Mouse (Mus musculus): ENCODE measurements around the gene Mff.
A peak's percentile ranks its signal among the peaks of the same experiment; 100 is the strongest.

The Mff gene

DNA sequence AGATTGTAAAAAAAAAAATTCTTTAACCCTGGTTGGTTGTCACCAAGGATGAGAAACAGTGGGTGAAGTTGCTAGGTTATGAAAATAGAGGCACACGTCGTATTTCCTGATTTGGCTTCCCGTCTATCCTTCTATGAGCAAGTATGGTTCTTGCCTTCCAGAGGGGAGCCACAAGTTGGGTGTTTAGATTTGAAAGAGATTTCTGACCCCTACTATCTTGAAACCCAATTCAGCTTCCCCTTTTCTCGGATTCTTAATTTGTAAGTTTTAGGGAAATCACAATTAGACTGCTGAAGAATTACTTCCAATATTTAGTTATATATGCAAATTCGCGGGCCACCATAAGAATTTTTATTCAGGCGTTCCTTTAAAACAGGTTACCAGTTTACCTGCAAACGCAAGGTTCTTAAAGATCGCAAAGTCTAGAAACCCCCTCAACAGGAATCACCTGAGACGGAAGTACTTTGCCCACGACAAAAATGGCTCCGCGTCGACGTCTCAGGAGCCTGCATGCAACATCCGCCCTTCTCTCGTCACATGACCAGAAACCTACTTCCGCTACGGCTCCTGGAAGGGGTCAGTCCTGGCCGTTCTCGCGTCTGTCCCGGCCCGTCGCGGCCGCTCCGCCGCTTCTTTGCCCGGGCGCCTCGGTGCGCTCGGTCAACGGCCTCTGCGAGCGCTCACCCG is at the start of gene Mff:
Mff (plus strand) TSS at position 552 of the 687 bp plus-strand sequence.
- DNase-seq (ENCODE audit: low read depth in 1 of 2, low spot score in 2 of 2) = peak; percentile 73 to 86

DNA sequence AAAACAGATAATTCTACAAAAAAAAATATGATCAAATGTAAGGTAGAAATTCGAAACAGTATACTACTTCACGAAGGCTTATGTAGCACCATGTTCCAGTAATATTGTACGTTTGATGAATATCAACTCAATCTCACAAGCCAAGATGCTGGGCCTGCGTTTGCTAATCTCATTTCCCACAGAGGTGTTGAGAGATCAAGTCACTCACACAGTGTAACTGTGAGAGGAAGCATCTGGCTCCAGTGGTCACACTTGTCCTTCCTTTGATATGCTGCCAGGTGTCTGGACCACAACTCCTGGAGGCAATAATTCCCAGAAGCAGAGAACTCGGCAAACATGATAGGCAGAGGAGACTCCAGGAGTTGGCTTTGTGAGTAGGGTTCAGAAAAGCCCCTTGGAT is 38.4 kb upstream of the Mff start:
- no peak for DNase-seq (ENCODE audit: low read depth in 1 of 2, low spot score in 2 of 2)

DNA sequence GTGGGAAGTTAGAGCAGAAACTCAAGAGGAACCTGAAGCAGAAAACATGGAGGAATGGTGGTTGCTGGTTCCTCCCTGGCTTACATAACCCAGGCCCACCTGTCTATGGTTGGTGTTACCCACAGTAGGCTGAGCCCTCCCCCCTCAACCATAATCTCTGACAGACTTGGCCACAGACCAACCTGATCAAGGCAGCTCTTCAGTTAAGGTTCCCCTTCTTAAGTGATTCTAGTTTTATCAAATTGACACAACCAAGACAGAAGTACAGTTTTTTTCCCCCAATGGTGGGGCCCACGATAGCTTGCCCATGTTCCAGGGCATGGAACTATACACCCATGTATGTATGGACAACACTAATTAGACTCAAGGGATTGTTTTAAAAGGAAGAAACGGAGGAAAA is 37.8 kb upstream of the Mff start:
- DNase-seq (ENCODE audit: low read depth in 1 of 2, low spot score in 2 of 2) = no peak

GRCm38 (mm10) chr1:82687931-82688330 is 36.8 kb upstream of the Mff start:
- no peak for DNase-seq (ENCODE audit: low read depth in 1 of 2, low spot score in 2 of 2)

GRCm38 (mm10) chr1:82695915-82696314 is 28.8 kb upstream of the Mff start:
- DNase-seq (ENCODE audit: low read depth in 1 of 2, low spot score in 2 of 2) = no peak

GRCm38 (mm10) chr1:82717816-82718512 is 6.7 kb upstream of the Mff start:
- DNase-seq (ENCODE audit: low read depth in 1 of 2, low spot score in 2 of 2) = no peak

DNA sequence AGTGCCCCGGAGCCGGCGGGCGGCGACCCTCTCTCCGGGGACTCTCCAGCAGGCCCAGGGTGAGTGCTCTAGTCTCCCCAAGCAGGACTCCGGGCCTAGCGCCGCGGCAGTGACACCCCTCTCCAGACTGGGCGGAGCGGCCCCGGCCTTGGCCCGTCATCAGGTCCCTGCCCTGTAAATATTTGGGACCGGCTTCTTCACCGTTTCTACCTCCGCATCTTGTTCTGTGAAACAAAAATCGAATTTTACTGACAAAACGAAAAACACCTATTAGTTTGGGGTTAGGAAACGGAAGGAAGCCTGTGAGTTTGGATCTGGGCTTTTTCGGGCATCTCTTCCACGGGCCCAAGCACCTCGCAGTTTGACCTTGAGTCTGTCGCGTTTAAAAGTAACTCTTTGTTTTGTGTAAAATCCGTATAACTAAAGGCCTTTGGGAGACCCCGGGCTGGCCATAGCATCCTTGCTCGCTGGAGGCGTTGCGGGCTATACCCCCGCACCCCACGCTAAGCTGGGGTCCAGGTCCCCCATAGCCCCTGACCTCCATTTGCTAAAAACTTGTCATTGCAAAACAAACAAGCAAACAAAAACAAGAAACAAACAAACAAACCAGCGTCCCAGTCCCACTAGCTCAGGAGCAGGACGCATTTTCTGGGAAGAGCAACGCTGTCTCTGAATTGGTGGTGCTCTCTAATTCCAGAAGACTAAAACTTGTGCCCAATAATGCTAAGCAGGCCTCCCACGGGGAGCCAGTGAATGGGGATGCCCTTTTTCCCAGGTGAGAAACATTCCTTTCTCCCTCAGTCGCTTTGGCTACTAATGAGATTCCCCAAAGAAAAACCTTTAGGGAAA is 560 bp downstream of the Mff start:
- DNase-seq (ENCODE audit: low read depth in 1 of 2, low spot score in 2 of 2) = no peak

GRCm38 (mm10) chr1:82725875-82726185 is 1.1 kb downstream of the Mff start:
- no peak for DNase-seq (ENCODE audit: low read depth in 1 of 2, low spot score in 2 of 2)

- DNase-seq (ENCODE audit: low read depth in 1 of 2, low spot score in 2 of 2) = no peak
Observed at GRCm38 (mm10) chr1:82726482-82726881, 1.8 kb downstream of the Mff start.

DNA sequence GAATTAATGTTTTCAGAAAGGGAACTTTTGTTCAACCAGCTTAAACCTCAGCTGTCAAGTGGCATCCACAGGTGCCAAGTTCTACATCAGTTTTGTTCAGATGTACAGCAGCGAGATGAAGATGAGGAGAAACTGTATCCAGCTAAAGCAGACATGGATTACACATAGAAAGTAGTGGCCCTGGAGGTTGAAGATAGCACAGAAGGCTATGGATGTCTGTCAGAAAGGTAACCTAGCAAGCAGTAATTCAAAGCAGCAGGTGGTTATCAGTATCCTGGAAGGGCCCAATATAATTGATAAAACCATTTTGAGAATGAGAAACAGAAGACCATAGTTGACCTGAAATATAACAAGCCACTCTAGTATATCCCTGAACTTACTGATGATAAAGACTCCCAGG is 8.7 kb downstream of the Mff start:
- DNase-seq (ENCODE audit: low read depth in 1 of 2, low spot score in 2 of 2) = no peak

DNA sequence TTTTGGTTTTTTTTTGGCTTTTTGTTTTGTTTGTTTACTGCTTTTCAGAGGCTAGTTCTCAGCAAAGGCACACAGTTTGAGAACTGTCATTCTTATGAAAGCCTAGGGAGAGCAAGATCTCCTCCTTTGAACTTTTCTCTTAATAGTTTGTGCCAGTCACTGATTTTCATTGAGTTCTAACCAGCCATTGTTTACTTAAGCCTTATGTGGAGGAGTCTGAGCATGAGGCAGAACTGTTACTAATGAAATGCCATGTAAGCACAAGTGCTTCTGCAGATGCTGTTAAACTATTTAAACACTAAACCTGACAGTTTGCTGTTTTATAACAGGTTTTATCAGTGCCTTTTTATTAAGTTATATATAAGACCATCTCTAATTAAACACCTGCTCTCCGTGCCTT is 13.4 kb downstream of the Mff start:
- DNase-seq (ENCODE audit: low read depth in 1 of 2, low spot score in 2 of 2) = no peak

GRCm38 (mm10) chr1:82741539-82741938 is 16.8 kb downstream of the Mff start:
- DNase-seq (ENCODE audit: low read depth in 1 of 2, low spot score in 2 of 2) = no peak

DNA sequence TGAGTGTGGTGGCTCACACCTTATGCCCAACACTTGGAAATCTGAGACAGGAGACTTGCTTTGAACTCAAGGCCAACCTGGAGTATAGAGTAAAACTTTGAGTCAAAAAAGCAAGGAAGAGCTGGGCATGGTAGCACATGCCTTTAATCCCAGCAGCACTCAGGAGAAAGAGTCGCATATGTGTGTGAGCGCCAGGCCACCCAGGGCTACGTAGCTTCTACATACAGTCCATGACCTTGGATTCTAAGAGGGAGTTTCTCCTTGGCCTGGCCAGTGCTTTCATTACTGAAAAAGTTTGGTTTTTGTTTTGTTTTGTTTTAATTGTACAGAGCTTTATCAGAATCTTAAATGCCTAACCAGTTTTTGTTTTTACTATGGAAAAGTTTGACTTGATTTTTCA is 19.3 kb downstream of the Mff start:
- no peak for DNase-seq (ENCODE audit: low read depth in 1 of 2, low spot score in 2 of 2)

- no peak for DNase-seq (ENCODE audit: low read depth in 1 of 2, low spot score in 2 of 2)
Observed at GRCm38 (mm10) chr1:82746408-82746807, 21.7 kb downstream of the Mff start.

DNA sequence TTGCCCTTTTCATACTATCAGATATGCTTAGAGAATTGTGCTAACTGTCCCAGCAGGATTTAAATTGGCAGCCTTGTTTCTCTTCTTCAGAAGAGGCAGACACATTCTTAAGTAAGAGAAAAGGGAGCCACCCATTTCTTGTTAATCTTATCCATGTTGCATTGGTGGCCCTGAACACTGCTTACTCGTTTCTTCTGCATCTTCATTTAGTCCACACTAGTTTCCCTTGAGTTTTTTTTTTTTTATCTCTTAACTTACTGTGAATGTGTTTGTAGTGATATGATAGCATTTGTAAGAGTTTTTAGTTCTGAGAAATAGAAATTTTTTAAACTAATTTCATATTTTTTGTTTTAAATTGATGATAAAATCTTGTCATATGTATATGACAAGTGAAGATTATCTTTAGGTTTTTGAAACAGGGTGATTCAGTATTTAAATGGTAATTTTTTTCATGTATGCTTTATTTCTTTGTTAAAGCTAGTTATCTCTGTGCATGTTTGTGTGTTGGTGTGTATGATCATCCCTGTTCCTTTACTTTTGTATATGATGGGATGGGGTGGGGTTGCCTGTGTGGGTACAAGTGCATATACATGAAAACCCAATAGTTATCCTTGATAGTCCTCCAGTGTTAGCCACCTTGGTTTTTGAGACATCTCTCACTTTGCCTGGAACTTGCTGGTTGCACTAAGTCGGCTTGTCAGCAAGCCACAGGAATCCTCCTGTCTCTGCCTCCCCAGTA is 23.2 kb downstream of the Mff start:
- DNase-seq (ENCODE audit: low read depth in 1 of 2, low spot score in 2 of 2) = no peak

DNA sequence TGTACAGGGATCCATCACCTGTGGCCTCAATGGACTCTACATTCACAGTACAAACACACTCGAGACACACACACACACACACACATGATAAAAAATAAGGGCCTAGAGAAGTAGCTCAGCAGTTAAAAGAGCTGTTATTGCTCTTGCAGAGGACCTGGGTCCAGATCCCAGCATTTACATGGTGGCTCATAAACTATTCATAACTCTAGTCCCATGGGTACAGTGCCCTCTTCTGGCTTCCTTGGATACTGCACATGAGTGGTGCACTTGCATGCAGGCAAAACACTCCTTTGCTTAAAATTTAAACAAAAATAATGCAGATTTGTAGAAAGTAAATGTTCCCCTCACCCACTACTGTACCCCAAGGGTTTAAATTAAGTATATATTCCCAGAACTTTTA is 34.8 kb downstream of the Mff start:
- no peak for DNase-seq (ENCODE audit: low read depth in 1 of 2, low spot score in 2 of 2)

GRCm38 (mm10) chr1:82761454-82762169 is 36.9 kb downstream of the Mff start:
- DNase-seq (ENCODE audit: low read depth in 1 of 2, low spot score in 2 of 2) = peak; percentile 2 to 16

DNA sequence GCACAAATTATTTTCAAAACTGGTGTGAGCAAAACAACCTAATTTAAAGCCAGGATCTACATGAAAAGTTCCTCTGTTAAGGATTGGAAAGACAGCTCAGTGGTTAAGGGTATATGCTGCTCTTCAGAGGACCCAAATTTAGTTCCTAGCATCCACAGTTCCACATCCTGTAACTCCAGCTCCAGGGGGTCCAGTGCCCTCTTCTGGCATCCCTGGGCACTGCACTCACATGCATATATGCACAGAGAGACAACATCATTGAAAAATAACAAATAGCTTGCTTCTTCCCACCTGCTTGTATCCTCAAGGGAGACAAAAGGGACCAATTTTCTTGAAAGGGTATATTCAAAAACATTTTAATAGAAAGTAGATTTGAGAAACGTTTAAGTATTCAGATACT is 37.6 kb downstream of the Mff start:
- no peak for DNase-seq (ENCODE audit: low read depth in 1 of 2, low spot score in 2 of 2)

GRCm38 (mm10) chr1:82766227-82766626 is 41.5 kb downstream of the Mff start:
- DNase-seq (ENCODE audit: low read depth in 1 of 2, low spot score in 2 of 2) = no peak

DNA sequence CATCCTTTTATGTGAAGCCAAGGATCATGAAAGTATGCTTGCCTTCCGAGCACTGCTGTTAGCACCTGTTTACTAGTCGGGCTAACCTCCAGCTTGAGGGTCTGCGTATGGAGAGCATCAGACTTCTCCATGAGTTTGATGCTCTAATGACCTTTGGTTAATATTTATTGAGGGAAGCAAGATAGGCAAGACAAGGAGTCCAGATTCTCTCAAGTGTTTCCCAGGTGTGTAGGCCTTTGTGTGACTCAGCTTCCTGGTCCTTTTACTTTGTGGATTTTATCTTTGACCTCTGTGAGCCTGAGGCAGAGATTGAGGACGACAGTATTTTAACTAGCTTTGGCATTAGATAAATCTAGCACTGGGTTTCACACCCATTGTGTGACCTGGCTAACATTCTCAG is 42.0 kb downstream of the Mff start:
- no peak for DNase-seq (ENCODE audit: low read depth in 1 of 2, low spot score in 2 of 2)

GRCm38 (mm10) chr1:82768269-82768668 is 43.6 kb downstream of the Mff start, which contains the start of gene Tm4sf20:
Gene Tm4sf20, minus strand, starts transcription at chr1:82768461.
- no peak for DNase-seq (ENCODE audit: low read depth in 1 of 2, low spot score in 2 of 2)
